Mouse (Mus musculus) forebrain, embryonic 15.5 days (tissue): ENCODE results near the gene Iqgap2. TPM values are rescaled to one million over a fixed set of nuclear protein-coding genes. Genes with fewer than 3 reads are reported as not detected.

ENCODE experiments used
- ATAC-seq: fragments of 200-750 bp; cut with Nextera tagmentation; replicated peaks from 2 replicates; pipeline ENCODE4 v1.8.0; 2017; ENCODE audit warnings: mild to moderate bottlenecking, moderate TSS enrichment, moderate library complexity
- H3K27ac ChIP-seq: fragments of 300-500 bp; sonication (generic); replicated peaks from 2 replicates; pipeline ENCODE4 v1.5.1; 2015; ENCODE audit warnings: mild to moderate bottlenecking, inconsistent platforms
- H3K27me3 ChIP-seq: fragments of 300-500 bp; sonication (generic); 2 replicates; pipeline ENCODE4 v1.6.1; 2015; ENCODE audit warnings: inconsistent platforms
- H3K36me3 ChIP-seq: fragments of 300-500 bp; sonication (generic); 2 replicates; pipeline ENCODE4 v1.6.1; 2015; ENCODE audit warnings: mild to moderate bottlenecking, inconsistent platforms
- H3K4me1 ChIP-seq: fragments of 300-500 bp; sonication (generic); 2 replicates; pipeline ENCODE4 v1.6.1; 2015; ENCODE audit warnings: inconsistent platforms
- H3K4me2 ChIP-seq: fragments of 300-500 bp; sonication (generic); replicated peaks from 2 replicates; pipeline ENCODE4 v1.6.1; 2015; ENCODE audit warnings: mild to moderate bottlenecking, inconsistent platforms
- H3K4me3 ChIP-seq: fragments of 300-500 bp; sonication (generic); 2 replicates; pipeline ENCODE4 v1.5.1; 2015; ENCODE audit warnings: mild to moderate bottlenecking, inconsistent platforms
- H3K9ac ChIP-seq: fragments of 300-500 bp; sonication (generic); replicated peaks from 2 replicates; pipeline ENCODE4 v1.6.1; 2015; ENCODE audit warnings: mild to moderate bottlenecking, inconsistent platforms
- H3K9me3 ChIP-seq: fragments of 300-500 bp; sonication (generic); 2 replicates; pipeline ENCODE4 v1.6.1; 2016; ENCODE audit warnings: inconsistent platforms
- WGBS: fragments of 180-500 bp; shearing (Covaris S2); methylation state at CpG from one replicate; pipeline ENCODE4 v1.1.7; 2015; ENCODE audit warnings: mixed read lengths; 5-methylcytosine and 5-hydroxymethylcytosine counted together
- polyA plus RNA-seq: library from polyadenylated mRNA; unstranded; fragments of >200 nt; fragmentation: Nextera tagmentation; extraction: Ambion mirVana; gene quantifications from 2 replicates; pipeline ENCODE4 v1.2.1, GENCODE M21; 2015

Iqgap2 gene
- polyA plus RNA-seq, 1 experiment from 2014 or later: 5.2 TPM

GRCm38 (mm10) chr13:95843411-95844026 lies 48.2 kb downstream of the Iqgap2 start:
- no peak overlapping the region for H3K4me2 ChIP-seq
- no peaks in the 10 kb centered on the region for H3K27me3 ChIP-seq
- H3K9ac ChIP-seq: no peak overlapping the region
- no peaks in the 10 kb centered on the region for H3K9me3 ChIP-seq
- no peaks in the 10 kb centered on the region for H3K4me1 ChIP-seq
- no peaks in the 10 kb centered on the region for H3K36me3 ChIP-seq
- no peak overlapping the region for H3K4me3 ChIP-seq
- 84% methylated on average over 9 of the region's 10 CpGs for WGBS
- no peak for ATAC-seq
- H3K27ac ChIP-seq: no peak overlapping the region

- no peak for ATAC-seq
- H3K4me2 ChIP-seq: no peak overlapping the region
- no peaks in the 10 kb centered on the region for H3K9me3 ChIP-seq
- H3K9ac ChIP-seq: no peak overlapping the region
- no peaks in the 10 kb centered on the region for H3K27me3 ChIP-seq
- H3K27ac ChIP-seq: no peak overlapping the region
- H3K36me3 ChIP-seq: no peaks in the 10 kb centered on the region
- H3K4me1 ChIP-seq: no peaks in the 10 kb centered on the region
- 94% methylated on average over 7 of the region's 7 CpGs for WGBS
- H3K4me3 ChIP-seq: no peak overlapping the region
These were observed 48.9 kb downstream of the Iqgap2 start for GRCm38 (mm10) chr13:95842803-95843202.

- no peaks in the 10 kb centered on the region for H3K36me3 ChIP-seq
- no peak overlapping the region for H3K9ac ChIP-seq
- WGBS: 97% methylated on average over 1 of the region's 1 CpGs
- no peaks in the 10 kb centered on the region for H3K4me1 ChIP-seq
- ATAC-seq: no peak
- no peaks in the 10 kb centered on the region for H3K27me3 ChIP-seq
- H3K27ac ChIP-seq: no peak overlapping the region
- no peak overlapping the region for H3K4me3 ChIP-seq
- no peaks in the 10 kb centered on the region for H3K9me3 ChIP-seq
- no peak overlapping the region for H3K4me2 ChIP-seq
These were observed 49.8 kb downstream of the Iqgap2 start for GRCm38 (mm10) chr13:95841946-95842345.

- Histone ChIP-seq H3K27ac (no peak overlapping the region), H3K9ac (no peak overlapping the region), H3K36me3 (no peaks in the 10 kb centered on the region), H3K4me1 (no peaks in the 10 kb centered on the region), H3K9me3 (no peaks in the 10 kb centered on the region), H3K4me2 (no peak overlapping the region), H3K4me3 (no peak overlapping the region), H3K27me3 (no peaks in the 10 kb centered on the region)
- ATAC-seq: no peak
- WGBS: 93% methylated on average over 3 of the region's 3 CpGs
These were observed 54.8 kb downstream of the Iqgap2 start for GRCm38 (mm10) chr13:95836944-95837343.

GRCm38 (mm10) chr13:95833473-95833872 lies 58.2 kb downstream of the Iqgap2 start:
- 81% methylated on average over 6 of the region's 6 CpGs for WGBS
- Histone ChIP-seq H3K4me2 (no peak overlapping the region), H3K36me3 (no peaks in the 10 kb centered on the region), H3K27me3 (no peaks in the 10 kb centered on the region), H3K27ac (no peak overlapping the region), H3K4me3 (no peak overlapping the region), H3K4me1 (no peaks in the 10 kb centered on the region), H3K9ac (no peak overlapping the region), H3K9me3 (no peaks in the 10 kb centered on the region)
- no peak for ATAC-seq

- no peaks in the 10 kb centered on the region for H3K9me3 ChIP-seq
- H3K4me1 ChIP-seq: no peaks in the 10 kb centered on the region
- 8% methylated on average over 3 of the region's 3 CpGs for WGBS
- H3K4me3 ChIP-seq: no peak overlapping the region
- H3K4me2 ChIP-seq: no peak overlapping the region
- H3K27me3 ChIP-seq: no peaks in the 10 kb centered on the region
- no peak for ATAC-seq
- no peak overlapping the region for H3K9ac ChIP-seq
- H3K27ac ChIP-seq: no peak overlapping the region
- H3K36me3 ChIP-seq: no peaks in the 10 kb centered on the region
These were observed 59.0 kb downstream of the Iqgap2 start for GRCm38 (mm10) chr13:95832712-95833111.

GRCm38 (mm10) chr13:95831760-95832159 lies 60.0 kb downstream of the Iqgap2 start:
- Histone ChIP-seq H3K4me3 (no peak overlapping the region), H3K27me3 (no peaks in the 10 kb centered on the region), H3K4me1 (no peaks in the 10 kb centered on the region), H3K36me3 (no peaks in the 10 kb centered on the region), H3K4me2 (no peak overlapping the region), H3K27ac (no peak overlapping the region), H3K9ac (no peak overlapping the region), H3K9me3 (no peaks in the 10 kb centered on the region)
- ATAC-seq: no peak

GRCm38 (mm10) chr13:95829431-95830171 lies 62.1 kb downstream of the Iqgap2 start:
- H3K9ac ChIP-seq: no peak overlapping the region
- 90% methylated on average over 7 of the region's 7 CpGs for WGBS
- H3K4me2 ChIP-seq: no peak overlapping the region
- no peaks in the 10 kb centered on the region for H3K9me3 ChIP-seq
- ATAC-seq: no peak
- no peaks in the 10 kb centered on the region for H3K4me1 ChIP-seq
- no peak overlapping the region for H3K27ac ChIP-seq
- no peaks in the 10 kb centered on the region for H3K27me3 ChIP-seq
- H3K4me3 ChIP-seq: no peak overlapping the region
- no peaks in the 10 kb centered on the region for H3K36me3 ChIP-seq

- Histone ChIP-seq H3K9ac (no peak overlapping the region), H3K4me1 (no peaks in the 10 kb centered on the region), H3K27ac (no peak overlapping the region), H3K27me3 (no peaks in the 10 kb centered on the region), H3K4me2 (no peak overlapping the region), H3K36me3 (no peaks in the 10 kb centered on the region), H3K4me3 (no peak overlapping the region), H3K9me3 (no peaks in the 10 kb centered on the region)
- WGBS: 86% methylated on average over 5 of the region's 5 CpGs
- ATAC-seq: no peak
These were observed 63.1 kb downstream of the Iqgap2 start for GRCm38 (mm10) chr13:95828616-95829015.

GRCm38 (mm10) chr13:95826178-95826577 lies 65.5 kb downstream of the Iqgap2 start:
- no peak overlapping the region for H3K4me2 ChIP-seq
- WGBS: 73% methylated on average over 6 of the region's 6 CpGs

GRCm38 (mm10) chr13:95822918-95823317 lies 68.8 kb downstream of the Iqgap2 start:
- no peak overlapping the region for H3K27ac ChIP-seq
- H3K9ac ChIP-seq: no peak overlapping the region
- H3K27me3 ChIP-seq: no peaks in the 10 kb centered on the region
- peaks cover 6% of the 10 kb centered on the region; the same call in 1 of the 2 replicates for H3K4me1 ChIP-seq
- H3K36me3 ChIP-seq: no peaks in the 10 kb centered on the region
- peak; percentile 62; the same call in 1 of the 2 replicates for ATAC-seq
- no peak overlapping the region for H3K4me2 ChIP-seq
- H3K9me3 ChIP-seq: no peaks in the 10 kb centered on the region
- 26% methylated on average over 6 of the region's 6 CpGs for WGBS
- no peak overlapping the region for H3K4me3 ChIP-seq

More at GRCm38 (mm10) chr13:95826178-95826577, 65.5 kb downstream of the Iqgap2 start:
- H3K27me3 ChIP-seq: no peaks in the 10 kb centered on the region
- no peaks in the 10 kb centered on the region for H3K9me3 ChIP-seq
- H3K4me3 ChIP-seq: no peak overlapping the region
- H3K9ac ChIP-seq: no peak overlapping the region
- ATAC-seq: no peak
- no peaks in the 10 kb centered on the region for H3K36me3 ChIP-seq
- H3K27ac ChIP-seq: no peak overlapping the region
- H3K4me1 ChIP-seq: peaks cover 6% of the 10 kb centered on the region; the same call in 1 of the 2 replicates

GRCm38 (mm10) chr13:95820071-95820470 lies 71.7 kb downstream of the Iqgap2 start:
- no peaks in the 10 kb centered on the region for H3K9me3 ChIP-seq
- H3K27ac ChIP-seq: no peak overlapping the region
- 90% methylated on average over 9 of the region's 9 CpGs for WGBS
- H3K9ac ChIP-seq: no peak overlapping the region
- no peaks in the 10 kb centered on the region for H3K27me3 ChIP-seq
- peaks cover 6% of the 10 kb centered on the region; the same call in 1 of the 2 replicates for H3K4me1 ChIP-seq
- H3K4me2 ChIP-seq: no peak overlapping the region
- H3K4me3 ChIP-seq: no peak overlapping the region
- ATAC-seq: no peak
- H3K36me3 ChIP-seq: no peaks in the 10 kb centered on the region
